Mouse (Mus musculus): ENCODE measurements around the gene Nup62. TPM values are rescaled to one million over a fixed set of nuclear protein-coding genes. Genes with fewer than 3 reads are reported as not detected.

Gene Nup62
- 10 to 100 TPM; 48.5 to 52.7 TPM for total RNA-seq (2021)
- long read RNA-seq, experiment 1, transcript Nup62-201 (2 exons, 2,722 nt), result major isoform, 48 of 49 reads
- long read RNA-seq, experiment 1, partial matches to known transcripts, result 0 of 49 reads
- long read RNA-seq, experiment 1, other reads (novel, unspliced or antisense), result 1 of 49 reads
- long read RNA-seq, experiment 2, transcript Nup62-201 (2 exons, 2,722 nt), result major isoform, 32 of 37 reads
- long read RNA-seq, experiment 2, partial matches to known transcripts, result 0 of 37 reads
- long read RNA-seq, experiment 2, other reads (novel, unspliced or antisense), result 5 of 37 reads

- DNase-seq (ENCODE audit: low spot score in 2 of 2), result peak; percentile 98 to 99
Observed at GRCm38 (mm10) chr7:44815721-44816469, at the start of gene Nup62, which contains the start of gene Il4i1. Nup62 (plus strand) TSS chr7:44816088. Il4i1 (plus strand) TSS chr7:44816387.

- DNase-seq (ENCODE audit: low spot score in 2 of 2), result no peak
Observed at GRCm38 (mm10) chr7:44768129-44768528, 47.8 kb upstream of the Nup62 start.

- peak; percentile 56 to 62 for DNase-seq (ENCODE audit: low spot score in 2 of 2)
Observed at GRCm38 (mm10) chr7:44770046-44770578, 45.8 kb upstream of the Nup62 start.

GRCm38 (mm10) chr7:44772591-44773204 is 43.2 kb upstream of the Nup62 start:
- DNase-seq (ENCODE audit: low spot score in 2 of 2), result no peak

GRCm38 (mm10) chr7:44776849-44777498 is 38.9 kb upstream of the Nup62 start:
- DNase-seq (ENCODE audit: low spot score in 2 of 2), result no peak

GRCm38 (mm10) chr7:44780101-44780500 is 35.8 kb upstream of the Nup62 start:
- no peak for DNase-seq (ENCODE audit: low spot score in 2 of 2)

- peak in 1 of 2 experiments; percentile 8 for DNase-seq (ENCODE audit: low spot score in 2 of 2)
Observed at GRCm38 (mm10) chr7:44789531-44789930, 26.4 kb upstream of the Nup62 start.

GRCm38 (mm10) chr7:44790066-44790465 is 25.8 kb upstream of the Nup62 start:
- DNase-seq (ENCODE audit: low spot score in 2 of 2), result peak in 1 of 2 experiments; percentile 14

GRCm38 (mm10) chr7:44792781-44793180 is 23.1 kb upstream of the Nup62 start:
- peak in 1 of 2 experiments; percentile 5 for DNase-seq (ENCODE audit: low spot score in 2 of 2)

GRCm38 (mm10) chr7:44808927-44809326 is 7.0 kb upstream of the Nup62 start:
- DNase-seq (ENCODE audit: low spot score in 2 of 2), result no peak

GRCm38 (mm10) chr7:44809466-44809865 is 6.4 kb upstream of the Nup62 start:
- DNase-seq (ENCODE audit: low spot score in 2 of 2), result peak in 1 of 2 experiments; percentile 12

GRCm38 (mm10) chr7:44810365-44810764 is 5.5 kb upstream of the Nup62 start:
- DNase-seq (ENCODE audit: low spot score in 2 of 2), result no peak

GRCm38 (mm10) chr7:44810819-44811557 is 4.9 kb upstream of the Nup62 start:
- peak in 1 of 2 experiments; percentile 16 for DNase-seq (ENCODE audit: low spot score in 2 of 2)

GRCm38 (mm10) chr7:44812651-44813325 is 3.1 kb upstream of the Nup62 start:
- DNase-seq (ENCODE audit: low spot score in 2 of 2), result peak in 1 of 2 experiments; percentile 17

GRCm38 (mm10) chr7:44813985-44814384 is 1.9 kb upstream of the Nup62 start:
- peak in 1 of 2 experiments; percentile 9 for DNase-seq (ENCODE audit: low spot score in 2 of 2)

- DNase-seq (ENCODE audit: low spot score in 2 of 2), result peak in 1 of 2 experiments; percentile 15
Observed at GRCm38 (mm10) chr7:44814423-44814822, 1.5 kb upstream of the Nup62 start.

GRCm38 (mm10) chr7:44814952-44815553 is 835 bp upstream of the Nup62 start:
- DNase-seq (ENCODE audit: low spot score in 2 of 2), result peak; percentile 7 to 34

- DNase-seq (ENCODE audit: low spot score in 2 of 2), result peak in 1 of 2 experiments; percentile 69
Observed at GRCm38 (mm10) chr7:44816470-44817021, 658 bp downstream of the Nup62 start, which contains the start of gene Atf5. Atf5 (minus strand) TSS chr7:44816658.

GRCm38 (mm10) chr7:44817441-44817840 is 1.6 kb downstream of the Nup62 start:
- DNase-seq (ENCODE audit: low spot score in 2 of 2), result peak; percentile 4 to 12

All from adrenal gland, adult 18-20 months (tissue).